Mouse (Mus musculus): Measurements from ENCODE around the gene Stkld1. TPM values are rescaled to one million over a fixed set of nuclear protein-coding genes. Genes with fewer than 3 reads are reported as not detected.

The Stkld1 gene
- total RNA-seq, 1 experiment from 2014 or later = 0.23 TPM

DNA sequence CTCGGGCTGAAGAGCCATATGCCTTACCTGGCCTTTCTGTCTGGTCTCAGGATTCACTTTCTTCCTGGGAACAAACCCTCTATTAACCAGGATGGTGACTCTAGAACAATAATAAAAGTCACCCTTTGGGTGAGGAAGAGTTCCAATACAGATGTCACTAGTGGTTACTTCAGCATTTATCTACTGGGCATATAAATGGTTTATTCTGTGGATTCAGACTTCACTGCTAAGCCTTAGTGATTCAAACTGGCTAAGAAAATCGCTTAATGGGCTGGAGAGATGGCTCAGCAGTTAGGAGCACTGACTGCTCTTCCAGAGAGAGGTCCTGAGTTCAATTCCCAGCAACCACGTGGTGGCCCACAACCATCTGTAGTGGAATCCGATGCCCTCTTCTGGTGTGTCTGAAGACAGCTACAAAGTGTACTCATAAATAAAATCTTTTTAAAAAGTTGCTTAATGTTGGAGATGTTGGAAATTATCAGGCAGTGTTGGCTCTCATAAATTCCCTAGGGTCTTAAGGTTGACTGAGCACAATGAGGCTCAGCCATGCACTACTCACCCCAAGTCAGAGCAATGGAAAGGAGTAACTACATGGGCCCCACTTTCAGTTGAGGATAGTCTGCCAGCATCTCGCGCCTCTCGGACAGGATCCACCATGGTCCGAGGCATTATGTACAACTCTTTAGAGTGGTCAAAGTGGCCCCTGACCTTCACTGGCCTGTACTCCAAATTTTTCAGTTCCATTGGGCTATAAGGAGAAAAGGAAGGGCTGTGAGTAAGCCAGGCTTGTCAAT, 19.5 kb upstream of the Stkld1 start:
- ATAC-seq (replicated peaks; ENCODE audit: low read depth, poor library complexity, severe bottlenecking) = no peak

DNA sequence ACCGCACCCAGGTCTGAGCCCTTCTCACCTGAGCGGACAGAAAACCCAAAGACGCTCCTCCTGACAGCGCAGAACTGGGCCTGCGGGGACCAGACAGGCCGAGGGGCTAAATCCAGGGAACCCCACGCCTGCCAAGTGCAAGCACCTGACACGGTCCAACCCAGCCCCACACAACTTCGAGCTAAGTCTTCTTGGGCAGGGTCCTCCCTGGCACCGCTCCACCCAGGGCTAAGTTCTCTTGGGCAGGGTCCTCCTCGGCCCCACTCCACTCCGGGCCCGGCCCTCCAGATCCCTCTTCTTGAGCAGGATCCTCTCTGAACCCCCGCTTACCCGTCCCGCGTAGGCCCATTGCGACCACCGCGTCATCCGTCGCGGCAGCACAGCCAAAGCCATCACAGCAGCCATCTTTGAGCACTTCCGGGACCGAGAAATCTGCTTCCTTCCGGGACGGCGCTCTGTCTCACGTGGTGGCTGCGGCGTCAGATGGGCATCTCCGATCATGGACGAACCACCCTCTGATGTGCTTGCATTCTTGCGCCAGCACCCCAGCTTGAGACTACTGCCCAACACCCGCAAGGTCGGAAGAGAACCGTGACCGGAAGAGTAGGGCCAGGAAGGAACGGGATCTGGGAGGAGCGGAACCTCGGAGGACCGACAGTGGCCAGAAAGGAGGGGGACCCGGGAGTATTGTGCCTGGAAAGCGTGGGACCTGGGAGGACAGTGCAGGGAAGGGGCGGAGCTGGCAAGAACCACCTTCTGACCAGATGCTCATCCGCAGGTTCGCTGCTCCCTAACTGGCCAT, 17.7 kb upstream of the Stkld1 start, which contains the start of the genes Surf2 and Surf1:
Gene Surf2 (plus strand): TSS at position 441 of the 802 bp plus-strand sequence.
Gene Surf1 (minus strand): TSS at position 604 of the 802 bp plus-strand sequence.
- ATAC-seq (replicated peaks; ENCODE audit: low read depth, poor library complexity, severe bottlenecking) = peak; percentile 86

DNA sequence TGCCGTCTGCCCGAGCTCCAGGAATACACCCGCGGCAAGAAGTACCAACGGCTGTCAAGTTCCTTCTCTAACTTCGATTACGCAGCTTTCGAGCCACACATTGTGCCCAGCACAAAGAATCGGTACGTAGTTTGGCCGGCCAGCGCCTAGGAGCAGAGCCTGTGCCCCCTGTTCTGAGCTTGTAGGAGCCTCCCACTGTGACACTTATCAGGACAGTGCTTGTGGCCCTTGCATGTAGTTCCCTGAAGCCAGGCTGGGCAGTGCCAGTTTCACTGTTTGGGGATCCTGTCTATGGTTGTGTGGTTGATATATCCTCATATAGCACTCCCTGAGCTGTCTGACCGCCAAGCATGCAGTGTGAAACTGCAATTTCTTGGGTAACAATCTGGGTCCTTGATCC, 17.1 kb upstream of the Stkld1 start:
- ATAC-seq (replicated peaks; ENCODE audit: low read depth, poor library complexity, severe bottlenecking) = no peak; the same call in 1 of the 2 replicates

GRCm38 (mm10) chr2:26919684-26920083, 14.2 kb upstream of the Stkld1 start:
- no peak for ATAC-seq (replicated peaks; ENCODE audit: low read depth, poor library complexity, severe bottlenecking)

DNA sequence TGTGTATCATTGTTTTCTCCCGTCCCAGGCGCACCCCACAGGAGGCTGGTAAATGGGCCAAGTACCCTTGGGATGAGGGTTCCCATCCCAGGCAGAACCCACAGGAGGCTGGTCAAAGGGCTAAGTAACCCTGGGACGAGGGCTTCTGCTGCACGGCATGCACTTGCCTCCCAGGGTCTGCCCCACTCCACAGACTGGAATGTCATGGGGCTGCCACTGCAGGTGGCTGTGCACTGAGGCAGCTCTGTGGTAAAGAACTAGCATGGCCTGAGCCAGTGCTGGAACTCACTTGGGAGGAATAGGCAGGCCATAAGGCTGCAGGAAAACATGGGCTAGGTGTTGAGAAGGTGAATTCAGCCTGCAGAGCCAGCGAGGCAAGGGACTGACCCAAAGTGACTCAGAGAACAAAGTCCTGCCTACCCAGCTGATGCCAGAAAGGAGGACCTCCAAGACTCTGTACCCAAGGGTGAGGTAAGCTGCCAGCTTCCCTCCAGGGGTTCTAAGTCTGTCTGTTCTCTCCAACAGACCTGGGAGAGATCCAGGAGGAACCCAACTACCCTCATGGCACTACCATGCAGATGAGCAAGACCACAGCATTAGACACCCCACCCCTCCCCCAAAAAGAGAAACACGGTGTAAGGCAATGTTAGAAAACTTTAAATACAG, 13.5 kb upstream of the Stkld1 start:
- no peak for ATAC-seq (replicated peaks; ENCODE audit: low read depth, poor library complexity, severe bottlenecking)

DNA sequence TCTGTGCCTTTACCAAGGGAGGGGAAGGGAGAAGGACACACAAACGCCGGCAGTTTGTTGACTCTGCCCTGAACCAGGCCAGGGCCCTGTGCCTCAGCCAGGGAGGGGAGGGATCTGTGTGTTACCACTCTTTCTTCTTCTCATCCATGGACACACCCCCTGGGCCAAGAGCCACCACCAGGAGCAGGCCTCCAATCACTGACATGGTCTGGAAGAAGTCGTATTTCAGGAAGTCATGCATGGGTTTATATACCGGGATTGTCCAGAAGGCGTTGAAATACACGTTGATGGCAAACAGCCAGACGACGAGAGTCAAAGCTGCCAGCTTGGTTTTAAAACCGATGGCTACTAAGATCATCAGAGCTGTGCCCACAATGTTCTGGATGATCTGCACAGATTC, 12.1 kb upstream of the Stkld1 start:
- ATAC-seq (replicated peaks; ENCODE audit: low read depth, poor library complexity, severe bottlenecking) = no peak

- no peak for ATAC-seq (replicated peaks; ENCODE audit: low read depth, poor library complexity, severe bottlenecking)
Observed at GRCm38 (mm10) chr2:26927745-26928476, 5.9 kb upstream of the Stkld1 start.

GRCm38 (mm10) chr2:26930390-26930789, 3.5 kb upstream of the Stkld1 start:
- ATAC-seq (replicated peaks; ENCODE audit: low read depth, poor library complexity, severe bottlenecking) = peak; percentile 45; the same call in 1 of the 2 replicates

GRCm38 (mm10) chr2:26932473-26933303, 1.2 kb upstream of the Stkld1 start:
- ATAC-seq (replicated peaks; ENCODE audit: low read depth, poor library complexity, severe bottlenecking) = no peak

- ATAC-seq (replicated peaks; ENCODE audit: low read depth, poor library complexity, severe bottlenecking) = no peak
Observed at GRCm38 (mm10) chr2:26935286-26935685, 1.4 kb downstream of the Stkld1 start.

DNA sequence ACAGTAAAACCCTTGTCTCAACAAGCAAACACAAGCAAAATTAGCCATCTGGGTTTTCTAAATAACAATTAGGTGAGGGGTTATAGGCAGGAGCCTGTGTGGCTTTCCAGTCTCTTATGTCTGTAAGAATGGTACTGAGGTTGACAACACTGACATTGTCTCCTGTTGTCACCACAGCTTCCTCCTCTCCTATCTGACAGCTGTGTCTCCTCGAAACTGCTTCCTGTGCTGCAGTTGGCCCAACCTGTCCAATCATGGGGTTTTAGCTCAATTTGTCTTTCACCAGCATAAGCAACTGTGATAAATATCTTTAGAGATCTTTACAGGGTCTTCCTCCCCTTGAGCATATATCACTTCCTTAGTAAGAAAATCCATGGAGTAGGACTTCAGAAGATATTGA, 2.6 kb downstream of the Stkld1 start:
- no peak; the same call in 1 of the 2 replicates for ATAC-seq (replicated peaks; ENCODE audit: low read depth, poor library complexity, severe bottlenecking)

- peak; percentile 74 for ATAC-seq (replicated peaks; ENCODE audit: low read depth, poor library complexity, severe bottlenecking)
Observed at GRCm38 (mm10) chr2:26941539-26941938, 7.7 kb downstream of the Stkld1 start.

DNA sequence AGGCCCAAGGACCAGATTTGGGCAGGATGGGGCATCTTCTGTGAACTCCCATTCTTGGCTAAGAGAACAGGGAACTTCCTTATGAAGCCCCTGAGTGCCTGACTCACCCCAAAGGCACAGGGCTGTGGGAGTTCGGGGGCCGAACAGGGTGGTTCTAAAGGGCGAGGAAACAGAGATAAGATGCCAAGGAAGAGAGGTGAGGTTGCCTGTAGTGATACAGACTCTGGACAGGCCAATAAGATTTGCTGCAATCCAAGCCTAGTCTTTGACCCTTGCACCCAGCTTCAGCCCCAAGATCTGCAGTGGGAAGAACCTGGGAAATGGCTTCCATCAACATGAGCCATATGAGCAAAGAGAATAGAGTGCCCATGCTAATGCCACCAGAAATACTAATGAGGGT, 9.4 kb downstream of the Stkld1 start:
- ATAC-seq (replicated peaks; ENCODE audit: low read depth, poor library complexity, severe bottlenecking) = no peak

DNA sequence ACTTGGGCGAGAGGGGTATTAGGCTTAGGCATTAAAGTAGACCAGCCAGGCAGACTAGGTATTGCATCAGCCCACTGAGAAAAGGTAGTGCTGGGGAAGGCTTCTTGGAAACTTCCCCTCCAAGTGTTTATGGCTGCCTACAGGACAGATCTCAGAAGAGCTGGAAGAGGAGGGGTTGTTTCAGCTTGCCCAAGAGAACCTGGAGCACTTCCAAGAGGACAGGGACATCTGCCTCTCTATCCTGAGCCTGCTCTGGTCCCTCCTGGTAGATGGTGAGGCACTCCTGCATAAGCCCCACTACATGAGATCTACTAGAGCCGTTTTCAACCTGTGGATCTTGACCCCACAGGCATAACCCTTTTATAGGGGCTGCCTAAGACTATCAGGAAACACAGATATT, 16.6 kb downstream of the Stkld1 start:
- ATAC-seq (replicated peaks; ENCODE audit: low read depth, poor library complexity, severe bottlenecking) = no peak

- no peak for ATAC-seq (replicated peaks; ENCODE audit: low read depth, poor library complexity, severe bottlenecking)
Observed at GRCm38 (mm10) chr2:26951346-26951905, 17.6 kb downstream of the Stkld1 start.

- ATAC-seq (replicated peaks; ENCODE audit: low read depth, poor library complexity, severe bottlenecking) = no peak
Observed at GRCm38 (mm10) chr2:26952193-26952592, 18.3 kb downstream of the Stkld1 start.

GRCm38 (mm10) chr2:26952866-26953265, 19.0 kb downstream of the Stkld1 start:
- no peak for ATAC-seq (replicated peaks; ENCODE audit: low read depth, poor library complexity, severe bottlenecking)

GRCm38 (mm10) chr2:26954735-26955395, 21.0 kb downstream of the Stkld1 start:
- ATAC-seq (replicated peaks; ENCODE audit: low read depth, poor library complexity, severe bottlenecking) = no peak

Measured in common myeloid progenitor, adult 5-6 weeks (primary cell).